7 mouse cellular contexts compared by ENCODE assay signal in genomic region chr1:180570181-180570580, GRCm38 (mm10). TPM values are rescaled to one million over a fixed set of nuclear protein-coding genes. Genes with fewer than 3 reads are reported as not detected.
DNase-seq lines count a peak whose midpoint lies in the region; ATAC-seq lines count a peak whose summit lies in the region.

No protein-coding gene starts in this region.

- DNase-seq in neural tube, embryonic 11.5 days (ENCODE audit: low spot score): no peak
- no peak for DNase-seq in neural tube, embryonic 10.5 days (ENCODE audit: extremely low spot score, low spot score)
- DNase-seq in forebrain, embryonic 14.5 days (ENCODE audit: low spot score): no peak
- peak; percentile 65 for DNase-seq in liver, embryonic 13.5 days
- DNase-seq in adrenal gland, adult 18-20 months (ENCODE audit: low spot score in 2 of 2): no peak
- DNase-seq in layer of hippocampus, adult 9-10 months (ENCODE audit: low spot score): no peak
- no peak for DNase-seq in cerebellum, postnatal 25 days

- peak overlapping the region; percentile 88 for H3K4me3 ChIP-seq in neural tube, embryonic 11.5 days (ENCODE audit: low read depth, low read length)
- H3K4me3 ChIP-seq in forebrain, embryonic 14.5 days (ENCODE audit: low read depth, low read length): peak overlapping the region; percentile 74
- peak overlapping the region; percentile 85 for H3K4me3 ChIP-seq in liver, embryonic 13.5 days (replicated peaks)

- peak overlapping the region; percentile 89 for H3K9ac ChIP-seq in neural tube, embryonic 11.5 days (ENCODE audit: low read length)
- H3K9ac ChIP-seq in forebrain, embryonic 14.5 days (ENCODE audit: low read length): peak overlapping the region; percentile 90
- peak overlapping the region; percentile 81 for H3K9ac ChIP-seq in liver, embryonic 13.5 days

- H3K27ac ChIP-seq in neural tube, embryonic 11.5 days (ENCODE audit: low read depth, low read length): no peak overlapping the region
- no peak overlapping the region for H3K27ac ChIP-seq in forebrain, embryonic 14.5 days (ENCODE audit: low read depth, low read length)
- peak overlapping the region; percentile 81 for H3K27ac ChIP-seq in liver, embryonic 13.5 days

- H3K36me3 ChIP-seq in neural tube, embryonic 11.5 days (ENCODE audit: control insufficient read depth, insufficient read depth, low read length): peaks cover 8% of the 10 kb centered on the region
- peaks cover 14% of the 10 kb centered on the region for H3K36me3 ChIP-seq in forebrain, embryonic 14.5 days (ENCODE audit: control insufficient read depth, insufficient read depth, low read length)
- H3K36me3 ChIP-seq in liver, embryonic 13.5 days: peaks cover 25% of the 10 kb centered on the region

- H3K9me3 ChIP-seq in neural tube, embryonic 11.5 days (ENCODE audit: control insufficient read depth, low read length): no peaks in the 10 kb centered on the region
- H3K9me3 ChIP-seq in forebrain, embryonic 14.5 days (replicated peaks; ENCODE audit: control insufficient read depth, low read length): no peaks in the 10 kb centered on the region
- no peaks in the 10 kb centered on the region for H3K9me3 ChIP-seq in liver, embryonic 13.5 days (replicated peaks)

- peak overlapping the region; percentile 90 for H3K4me2 ChIP-seq in neural tube, embryonic 11.5 days (ENCODE audit: low read depth)
- H3K4me2 ChIP-seq in forebrain, embryonic 14.5 days (ENCODE audit: low read length): peak overlapping the region; percentile 97
- H3K4me2 ChIP-seq in liver, embryonic 13.5 days: peak overlapping the region; percentile 99

- no peaks in the 10 kb centered on the region for H3K27me3 ChIP-seq in neural tube, embryonic 11.5 days (ENCODE audit: control insufficient read depth, insufficient read depth, low read length)
- no peaks in the 10 kb centered on the region for H3K27me3 ChIP-seq in forebrain, embryonic 14.5 days (replicated peaks; ENCODE audit: control insufficient read depth, insufficient read depth, low read length)
- no peaks in the 10 kb centered on the region for H3K27me3 ChIP-seq in liver, embryonic 13.5 days

- H3K4me1 ChIP-seq in neural tube, embryonic 11.5 days (ENCODE audit: control insufficient read depth, insufficient read depth, low read length): peaks cover 8% of the 10 kb centered on the region
- H3K4me1 ChIP-seq in forebrain, embryonic 14.5 days (ENCODE audit: control insufficient read depth, insufficient read depth, low read length): peaks cover 15% of the 10 kb centered on the region
- H3K4me1 ChIP-seq in liver, embryonic 13.5 days (replicated peaks): peaks cover 51% of the 10 kb centered on the region

- no peak for ATAC-seq in neural tube, embryonic 11.5 days (ENCODE audit: insufficient read depth, low FRiP score, low TSS enrichment)
- ATAC-seq in forebrain, embryonic 14.5 days: no peak
- ATAC-seq in liver, embryonic 13.5 days (ENCODE audit: low read depth): peak; percentile 79

- WGBS in neural tube, embryonic 11.5 days: 9% methylated on average over 5 of the region's 5 CpGs
- 15% methylated on average over 5 of the region's 5 CpGs for WGBS in forebrain, embryonic 14.5 days
- WGBS in liver, embryonic 13.5 days (ENCODE audit: insufficient replicate concordance): under 1% methylated on average over 5 of the region's 5 CpGs

RNA-seq across cellular contexts. Expression of gene Parp1, which starts 1.5 kb away (rescaled TPM):
- 208 and 223 TPM in 2 replicates for polyA plus RNA-seq in neural tube, embryonic 11.5 days (2014; fragmentation: Nextera tagmentation; extraction: Ambion mirVana)
- 118 and 127 TPM in 2 replicates for polyA plus RNA-seq in forebrain, embryonic 14.5 days (2014; fragmentation: Nextera tagmentation; extraction: Ambion mirVana)
- polyA plus RNA-seq in liver, embryonic 13.5 days (2015; fragmentation: Nextera tagmentation; extraction: Ambion mirVana): 76.4 and 86.0 TPM in 2 replicates
- 10 to 100 TPM; 57.9 to 70.2 TPM for total RNA-seq in adrenal gland, adult 18-20 months (2021)
